8 mouse cellular contexts compared by ENCODE assay signal in genomic region chr2:75590175-75590574, GRCm38 (mm10).
DNase-seq lines count a peak whose midpoint lies in the region; ATAC-seq and TF ChIP-seq lines count a peak whose summit lies in the region.

No protein-coding gene starts in this region.

- WGBS in heart, embryonic 13.5 days = 4% methylated on average over 10 of the region's 10 CpGs
- WGBS in kidney, postnatal 0 days = 6% methylated on average over 10 of the region's 10 CpGs
- 4% methylated on average over 10 of the region's 10 CpGs for WGBS in liver, embryonic 11.5 days

- H3K36me3 ChIP-seq in heart, embryonic 13.5 days = no peaks in the 10 kb centered on the region
- H3K36me3 ChIP-seq in kidney, postnatal 0 days (ENCODE audit: insufficient read depth, low read length) = no peaks in the 10 kb centered on the region
- no peaks in the 10 kb centered on the region for H3K36me3 ChIP-seq in liver, embryonic 11.5 days (ENCODE audit: control insufficient read depth, insufficient read depth, low read length)
- no peaks in the 10 kb centered on the region for H3K36me3 ChIP-seq in myocyte (ENCODE audit: control insufficient read depth, insufficient read depth)

- H3K4me2 ChIP-seq in heart, embryonic 13.5 days = peak overlapping the region; percentile 70
- H3K4me2 ChIP-seq in kidney, postnatal 0 days (ENCODE audit: low read length) = peak overlapping the region; percentile 47
- peak overlapping the region; percentile 63 for H3K4me2 ChIP-seq in liver, embryonic 11.5 days
- H3K4me2 ChIP-seq in myocyte (ENCODE audit: low read depth) = peak overlapping the region; percentile 12

- no peak overlapping the region for H3ac ChIP-seq in myocyte (ENCODE audit: control insufficient read depth, insufficient read length)

- peaks cover 14% of the 10 kb centered on the region for H3K4me1 ChIP-seq in heart, embryonic 13.5 days
- peaks cover 8% of the 10 kb centered on the region; the same call in 1 of the 2 replicates for H3K4me1 ChIP-seq in kidney, postnatal 0 days (replicated peaks; ENCODE audit: insufficient read depth, low read length)
- H3K4me1 ChIP-seq in liver, embryonic 11.5 days (replicated peaks; ENCODE audit: control insufficient read depth, insufficient read depth, low read length) = no peaks in the 10 kb centered on the region

- H3K4me3 ChIP-seq in heart, embryonic 13.5 days = peak overlapping the region; percentile 41
- H3K4me3 ChIP-seq in kidney, postnatal 0 days (replicated peaks; ENCODE audit: low read depth, low read length) = no peak overlapping the region
- H3K4me3 ChIP-seq in liver, embryonic 11.5 days (ENCODE audit: low read depth, low read length) = peak overlapping the region; percentile 27
- no peak overlapping the region for H3K4me3 ChIP-seq in myocyte

- H3K27me3 ChIP-seq in heart, embryonic 13.5 days (replicated peaks) = peaks cover 43% of the 10 kb centered on the region
- H3K27me3 ChIP-seq in kidney, postnatal 0 days (ENCODE audit: insufficient read depth, low read length) = no peaks in the 10 kb centered on the region
- peaks cover 5% of the 10 kb centered on the region for H3K27me3 ChIP-seq in liver, embryonic 11.5 days (replicated peaks; ENCODE audit: control insufficient read depth, insufficient read depth, low read length)
- H3K27me3 ChIP-seq in myocyte (ENCODE audit: control insufficient read depth, insufficient read depth, insufficient read length) = peaks cover 34% of the 10 kb centered on the region

- H3K27ac ChIP-seq in heart, embryonic 13.5 days (replicated peaks) = no peak overlapping the region
- no peak overlapping the region for H3K27ac ChIP-seq in kidney, postnatal 0 days
- no peak overlapping the region for H3K27ac ChIP-seq in liver, embryonic 11.5 days (ENCODE audit: low read depth, low read length)

- no peak for TF ChIP-seq POLR2A in brain, embryonic 14.5 days (IDR thresholded peaks at IDR 0.05; ENCODE audit: borderline replicate concordance, extremely low read depth, insufficient read depth, insufficient read length, poor library complexity, severe bottlenecking)
- no peak for TF ChIP-seq POLR2A in myocyte (IDR thresholded peaks at IDR 0.05; ENCODE audit: insufficient read length, low read depth)

- peak; percentile 79; the same call in 1 of the 2 replicates for ATAC-seq in erythroid progenitor cell, adult 5-6 weeks (replicated peaks; ENCODE audit: low FRiP score, poor library complexity, severe bottlenecking)
- no peak for ATAC-seq in heart, embryonic 13.5 days (ENCODE audit: extremely low read depth, insufficient number of reproducible peaks, low FRiP score, low TSS enrichment)
- peak; percentile 61 for ATAC-seq in kidney, postnatal 0 days (replicated peaks; ENCODE audit: low FRiP score, low read depth)
- peak; percentile 77 for ATAC-seq in liver, embryonic 11.5 days (replicated peaks; ENCODE audit: low FRiP score)

- H3K9me3 ChIP-seq in heart, embryonic 13.5 days = no peaks in the 10 kb centered on the region
- H3K9me3 ChIP-seq in kidney, postnatal 0 days (replicated peaks; ENCODE audit: low read length) = no peaks in the 10 kb centered on the region
- H3K9me3 ChIP-seq in liver, embryonic 11.5 days (ENCODE audit: control insufficient read depth, low read length) = no peaks in the 10 kb centered on the region

- no peaks in the 10 kb centered on the region for H3K79me2 ChIP-seq in myocyte (ENCODE audit: control insufficient read depth, insufficient read depth)

- H3K9ac ChIP-seq in heart, embryonic 13.5 days = peak overlapping the region; percentile 65
- no peak overlapping the region for H3K9ac ChIP-seq in kidney, postnatal 0 days (ENCODE audit: low read depth, low read length)
- no peak overlapping the region for H3K9ac ChIP-seq in liver, embryonic 11.5 days (ENCODE audit: low read depth, low read length)

- DNase-seq in CD4-positive, CD25-positive, alpha-beta regulatory T cell, adult 2 months (ENCODE audit: low read depth, low spot score) = peak; percentile 94
- DNase-seq in brain, embryonic 14.5 days (ENCODE audit: low read depth) = peak; percentile 94
- peak; percentile 95 for DNase-seq in kidney, postnatal 0 days (ENCODE audit: low spot score)
- DNase-seq in liver, embryonic 11.5 days (ENCODE audit: low spot score) = peak; percentile 81
- DNase-seq in spleen, postnatal 36 days (ENCODE audit: low spot score in 2 of 2) = peak; percentile 65 to 66

- peak; percentile 88 for TF ChIP-seq CTCF in brain, embryonic 14.5 days (IDR thresholded peaks at IDR 0.05; ENCODE audit: borderline replicate concordance, extremely low read depth, insufficient read depth, insufficient read length)
- peak; percentile 99 for TF ChIP-seq CTCF in kidney, postnatal 0 days (IDR thresholded peaks at IDR 0.05; ENCODE audit: low read depth)

TF ChIP-seq in myocyte, 11 proteins besides CTCF, POLR2A, EP300 and RAD21:
- TF ChIP-seq MYOG (IDR thresholded peaks at IDR 0.05; ENCODE audit: control insufficient read depth in 1 of 3, insufficient read depth in 1 of 3, insufficient read length in 2 of 3, low read depth in 2 of 3) (peak in 1 of 3 experiments; percentile 40), REST (IDR thresholded peaks at IDR 0.05; ENCODE audit: insufficient read depth, insufficient read length) (no peak)

Comparison
In these comparisons a context has a peak if more than half of its experiments do, and no peak if none do; other contexts are left out.
1. H3K4me2 ChIP-seq: peak in every context shown above with its lines; median percentile 70 in heart, embryonic 13.5 days; 63 in liver, embryonic 11.5 days; 47 in kidney, postnatal 0 days; 12 in myocyte.
2. H3K4me3 ChIP-seq: peak in heart, embryonic 13.5 days (single experiment) and liver, embryonic 11.5 days (single experiment); none in kidney, postnatal 0 days (single experiment) and myocyte (single experiment).
3. Peak in every context shown above with its lines, with median percentiles within 50 percentile points of each other: DNase-seq.